Mouse (Mus musculus) cerebellum, postnatal 10 days (tissue): Measurements from ENCODE around the gene Clcn7.
A peak's percentile ranks its signal among the peaks of the same experiment; 100 is the strongest.

Experiments used
- DNase-seq, 2 experiments: peaks; one replicate each; pipeline ENCODE4 v3.0.0; 2021; ENCODE audit warnings: mixed read lengths in 2 of 2

Clcn7 gene

GRCm38 (mm10) chr17:25130060-25130459 is 3.1 kb upstream of the Clcn7 start:
- no peak for DNase-seq

GRCm38 (mm10) chr17:25135622-25136021 is 2.4 kb downstream of the Clcn7 start:
- DNase-seq, result no peak

- DNase-seq, result no peak
Observed at GRCm38 (mm10) chr17:25138803-25139202, 5.6 kb downstream of the Clcn7 start.

GRCm38 (mm10) chr17:25139960-25140359 is 6.8 kb downstream of the Clcn7 start:
- peak; percentile 26 to 37 for DNase-seq

GRCm38 (mm10) chr17:25162161-25162560 is 29.0 kb downstream of the Clcn7 start, which contains the start of gene Ccdc154:
Ccdc154 (plus strand) TSS chr17:25162461.
- no peak for DNase-seq

GRCm38 (mm10) chr17:25163387-25163786 is 30.2 kb downstream of the Clcn7 start:
- DNase-seq, result no peak

- DNase-seq, result no peak
Observed at GRCm38 (mm10) chr17:25164770-25165169, 31.6 kb downstream of the Clcn7 start.

- no peak for DNase-seq
Observed at GRCm38 (mm10) chr17:25165970-25166671, 32.9 kb downstream of the Clcn7 start.

- DNase-seq, result no peak
Observed at GRCm38 (mm10) chr17:25169706-25170105, 36.5 kb downstream of the Clcn7 start.

- DNase-seq, result no peak
Observed at GRCm38 (mm10) chr17:25172558-25172957, 39.4 kb downstream of the Clcn7 start.

- peak in 1 of 2 experiments; percentile 16 for DNase-seq
Observed at GRCm38 (mm10) chr17:25175411-25175810, 42.2 kb downstream of the Clcn7 start, which contains the start of gene Gm38655. Gm38655 (minus strand) TSS chr17:25175471.

GRCm38 (mm10) chr17:25183232-25183631 is 50.0 kb downstream of the Clcn7 start:
- no peak for DNase-seq

GRCm38 (mm10) chr17:25184129-25184691 is 51.0 kb downstream of the Clcn7 start, which contains the start of gene BC003965:
BC003965 (plus strand) TSS chr17:25184554.
- DNase-seq, result peak; percentile 99

- DNase-seq, result no peak
Observed at GRCm38 (mm10) chr17:25184961-25185360, 51.8 kb downstream of the Clcn7 start.

- no peak for DNase-seq
Observed at GRCm38 (mm10) chr17:25187784-25188149, 54.6 kb downstream of the Clcn7 start.

- DNase-seq, result peak; percentile 88 to 91
Observed at GRCm38 (mm10) chr17:25188150-25189031, 55.2 kb downstream of the Clcn7 start, which contains the start of gene Unkl. Unkl (plus strand) TSS chr17:25188397.

GRCm38 (mm10) chr17:25189091-25189490 is 55.9 kb downstream of the Clcn7 start:
- peak in 1 of 2 experiments; percentile 13 for DNase-seq

- no peak for DNase-seq
Observed at GRCm38 (mm10) chr17:25202401-25202800, 69.2 kb downstream of the Clcn7 start.

- peak in 1 of 2 experiments; percentile 14 for DNase-seq
Observed at GRCm38 (mm10) chr17:25210006-25210405, 76.8 kb downstream of the Clcn7 start.

GRCm38 (mm10) chr17:25210680-25211466 is 77.7 kb downstream of the Clcn7 start:
- peak; percentile 71 to 84 for DNase-seq

GRCm38 (mm10) chr17:25211705-25212104 is 78.5 kb downstream of the Clcn7 start:
- DNase-seq, result no peak
